Mouse (Mus musculus) adrenal gland, postnatal 10 days (tissue): ENCODE results near the gene Olfr1130. TPM values are rescaled to one million over a fixed set of nuclear protein-coding genes. Genes with fewer than 3 reads are reported as not detected.
"Not testable (repeated sequence)": the region's sequence is repeated elsewhere in the genome, so short reads cannot be mapped to it uniquely, and the experiment has no call there.

Experiments used
- DNase-seq: peaks from one replicate; pipeline ENCODE4 v3.0.0; 2021; ENCODE audit warnings: mixed read lengths
- long read RNA-seq, 2 experiments: library from polyadenylated mRNA; stranded (forward); transcript quantifications; one replicate each; pipeline ENCODE4 v2.0.0; 2021
- total RNA-seq, 2 experiments: library from RNA; stranded (reverse); gene quantifications; 2 replicates each; pipeline ENCODE4 v1.2.3; 2021

The Olfr1130 gene
- total RNA-seq, result not detected
- long read RNA-seq, experiment 1, result 0 reads
- long read RNA-seq, experiment 2, result 0 reads

DNA sequence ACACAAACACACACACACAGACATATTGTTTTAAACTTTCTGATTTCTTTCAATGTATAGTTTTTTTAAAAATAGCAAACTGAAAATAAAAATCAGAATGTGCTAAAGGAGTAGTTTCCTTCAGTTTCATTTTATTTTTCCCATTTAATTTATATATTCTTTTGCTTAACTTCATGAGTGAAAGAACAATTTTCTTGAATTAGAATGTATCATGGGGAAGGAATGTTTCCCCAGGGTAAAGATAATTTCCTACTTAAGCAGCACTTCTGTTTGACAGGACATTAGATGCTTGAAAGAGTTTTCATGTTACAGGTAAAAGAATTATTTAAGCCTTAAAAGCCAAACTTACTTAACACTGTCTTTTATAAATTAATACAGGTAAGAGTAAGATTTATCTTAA lies at the start of gene Olfr1130:
TSS of gene Olfr1130 (plus strand) at position 301 of the 400 bp plus-strand sequence.
- DNase-seq, result not testable (repeated sequence)

DNA sequence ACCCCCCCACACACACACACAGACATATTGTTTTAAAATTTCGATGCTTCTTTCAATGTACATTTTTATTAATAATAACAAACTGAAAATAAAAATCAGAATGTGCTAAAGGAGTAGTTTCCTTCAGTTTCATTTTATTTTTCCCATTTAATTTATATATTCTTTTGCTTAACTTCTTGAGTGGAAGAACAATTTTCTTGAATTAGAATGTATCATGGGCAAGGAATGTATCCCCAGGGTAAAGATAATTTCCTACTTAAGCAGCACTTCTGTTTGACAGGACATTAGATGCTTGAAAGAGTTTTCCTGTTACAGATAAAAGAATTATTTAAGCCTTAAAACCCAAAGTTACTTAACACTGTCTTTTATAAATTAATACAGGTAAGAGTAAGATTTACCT lies 32.4 kb upstream of the Olfr1130 start, which contains the start of gene Olfr1129:
TSS of gene Olfr1129 (plus strand) at position 301 of the 400 bp plus-strand sequence.
- not testable (repeated sequence) for DNase-seq

DNA sequence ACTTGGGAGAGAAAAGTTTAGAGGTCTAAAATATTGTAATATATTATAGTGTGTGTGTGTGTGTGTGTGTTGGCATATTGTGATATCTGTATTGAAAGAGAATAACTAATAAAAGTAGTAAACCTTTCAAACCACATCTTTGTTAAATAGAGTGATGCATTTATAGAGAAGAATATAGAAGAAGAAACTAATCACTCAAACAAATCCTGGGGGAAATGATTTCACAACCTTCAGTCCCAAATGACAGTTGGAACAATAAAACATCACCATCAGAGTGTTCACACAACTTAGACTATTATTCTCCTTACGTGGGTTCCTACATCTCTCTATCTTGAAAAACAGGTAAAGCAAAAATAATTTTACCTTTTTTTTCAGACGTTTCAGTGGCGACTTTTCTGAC lies 20.8 kb downstream of the Olfr1130 start, which contains the start of gene Olfr1131:
TSS of gene Olfr1131 (plus strand) at position 301 of the 400 bp plus-strand sequence.
- DNase-seq, result no peak

GRCm38 (mm10) chr2:87637435-87637834 lies 31.4 kb downstream of the Olfr1130 start, which contains the start of gene Olfr1132:
Gene Olfr1132 (minus strand): TSS chr2:87637535.
- no peak for DNase-seq

DNA sequence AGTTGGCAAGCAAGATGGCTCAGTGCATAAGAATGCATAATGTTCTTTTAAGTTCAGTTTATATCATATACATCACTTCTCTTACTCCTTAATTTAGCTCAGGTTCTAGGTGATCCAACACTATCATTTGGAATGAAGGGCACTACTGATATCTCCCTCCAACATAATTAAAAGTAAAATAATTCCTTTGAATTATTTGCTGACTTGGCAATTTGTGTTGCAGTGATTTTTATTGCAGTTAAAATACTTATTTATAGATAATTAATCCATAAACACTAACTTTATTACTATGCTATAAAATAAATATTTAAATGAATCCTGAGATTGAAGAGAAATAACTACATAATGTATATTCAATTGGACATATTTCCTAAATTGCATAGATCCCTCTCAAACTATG lies 36.4 kb downstream of the Olfr1130 start:
- no peak for DNase-seq

GRCm38 (mm10) chr2:87647274-87647673 lies 41.3 kb downstream of the Olfr1130 start, which contains the start of gene Olfr1133:
Gene Olfr1133 (minus strand): TSS chr2:87647374.
- no peak for DNase-seq

DNA sequence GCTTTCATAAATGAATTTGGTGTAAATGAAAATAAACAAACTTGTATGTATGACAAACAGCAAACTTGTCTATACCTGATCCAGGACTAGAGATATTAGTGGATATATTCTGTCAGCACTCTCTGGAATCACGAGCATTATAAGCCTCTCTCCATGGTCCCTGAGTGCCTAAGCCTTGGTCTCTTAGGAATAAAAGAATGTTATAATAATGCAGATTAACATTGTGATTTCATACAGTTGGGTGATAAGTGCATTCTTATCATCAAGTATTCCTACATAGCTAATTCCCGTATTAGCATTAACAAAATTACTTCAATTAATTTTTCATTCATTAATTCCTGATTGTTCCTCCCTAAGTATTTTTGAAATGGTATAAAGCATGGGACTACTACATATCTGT lies 52.3 kb downstream of the Olfr1130 start, which contains the start of gene Olfr1134:
TSS of gene Olfr1134 (minus strand) at position 101 of the 400 bp plus-strand sequence.
- no peak for DNase-seq

Other genes starting within 250 kb of the Olfr1130 start
- gene Olfr1121, start 236.3 kb upstream of the Olfr1130 start, total RNA-seq, result not detected
- not detected for gene Olfr1122, start 220.4 kb upstream of the Olfr1130 start, total RNA-seq
- not detected for gene Olfr1123, start 189.6 kb upstream of the Olfr1130 start, total RNA-seq
- gene Olfr1124, start 175.9 kb upstream of the Olfr1130 start, total RNA-seq, result not detected
- gene Olfr1126, start 152.2 kb upstream of the Olfr1130 start, total RNA-seq, result not detected
- not detected for gene Pramel7, start 109.1 kb upstream of the Olfr1130 start, total RNA-seq
- gene Pramel6, start 99.6 kb upstream of the Olfr1130 start, total RNA-seq, result not detected
- not detected for gene Olfr153, start 74.4 kb upstream of the Olfr1130 start, total RNA-seq
- gene Olfr1128, start 60.7 kb upstream of the Olfr1130 start, total RNA-seq, result not detected
- gene Olfr1129, start 32.3 kb upstream of the Olfr1130 start, total RNA-seq, result not detected
- not detected for gene Olfr1131, start 20.9 kb downstream of the Olfr1130 start, total RNA-seq
- not detected for gene Olfr1132, start 31.3 kb downstream of the Olfr1130 start, total RNA-seq
- not detected for gene Olfr1133, start 41.2 kb downstream of the Olfr1130 start, total RNA-seq
- not detected for gene Olfr1134, start 52.2 kb downstream of the Olfr1130 start, total RNA-seq
- not detected for gene Olfr1135, start 67.5 kb downstream of the Olfr1130 start, total RNA-seq
- gene Olfr1136, start 87.7 kb downstream of the Olfr1130 start, total RNA-seq, result not detected
- gene Olfr1137, start 107.0 kb downstream of the Olfr1130 start, total RNA-seq, result not detected
- not detected for gene Olfr1138, start 133.8 kb downstream of the Olfr1130 start, total RNA-seq
- not detected for gene Olfr1140, start 137.5 kb downstream of the Olfr1130 start, total RNA-seq
- gene Olfr1141, start 147.8 kb downstream of the Olfr1130 start, total RNA-seq, result not detected
- gene Olfr152, start 173.3 kb downstream of the Olfr1130 start, total RNA-seq, result not detected
- gene Olfr1143, start 194.4 kb downstream of the Olfr1130 start, total RNA-seq, result not detected
- gene Olfr1145, start 203.6 kb downstream of the Olfr1130 start, total RNA-seq, result not detected
- not detected for gene Olfr1148, start 224.3 kb downstream of the Olfr1130 start, total RNA-seq
- not detected for gene Olfr1150-ps1, start 237.8 kb downstream of the Olfr1130 start, total RNA-seq
- gene Olfr1151, start 249.7 kb downstream of the Olfr1130 start, total RNA-seq, result not detected